Mouse (Mus musculus): ENCODE results near the gene Metap2. TPM values are rescaled to one million over a fixed set of nuclear protein-coding genes. Genes with fewer than 3 reads are reported as not detected.

Metap2 gene
- total and polyA plus RNA-seq, 2 experiments from 2014 or later: 50.6 to 168 TPM

- WGBS: 96% methylated on average over 4 of the region's 4 CpGs
- Histone ChIP-seq H3K27ac (ENCODE audit: low read depth, low read length) (no peak overlapping the region), H3K9ac (replicated peaks; ENCODE audit: low read length, poor library complexity, severe bottlenecking) (no peak overlapping the region), H3K4me2 (ENCODE audit: low read depth, low read length, poor library complexity, severe bottlenecking) (no peak overlapping the region), H3K4me3 (ENCODE audit: low read depth, low read length) (no peak overlapping the region), H3K4me1 (ENCODE audit: insufficient read depth, low read length) (peaks cover 3% of the 10 kb centered on the region; the same call in 1 of the 2 replicates), H3K9me3 (ENCODE audit: low read length) (no peaks in the 10 kb centered on the region), H3K36me3 (ENCODE audit: insufficient read depth, low read length) (no peaks in the 10 kb centered on the region), H3K27me3 (ENCODE audit: insufficient read depth, low read length) (no peaks in the 10 kb centered on the region)
- DNase-seq (ENCODE audit: low spot score) (no peak), ATAC-seq (ENCODE audit: low FRiP score) (no peak)
- TF ChIP-seq CTCF (IDR thresholded peaks at IDR 0.05): no peak
These were observed 4.3 kb downstream of the Metap2 start for GRCm38 (mm10) chr10:93892551-93892950.

- Histone ChIP-seq H3K4me2 (ENCODE audit: low read depth, low read length, poor library complexity, severe bottlenecking) (no peak overlapping the region), H3K4me1 (ENCODE audit: insufficient read depth, low read length) (peaks cover 3% of the 10 kb centered on the region; the same call in 1 of the 2 replicates), H3K4me3 (ENCODE audit: low read depth, low read length) (no peak overlapping the region), H3K9me3 (ENCODE audit: low read length) (no peaks in the 10 kb centered on the region), H3K9ac (replicated peaks; ENCODE audit: low read length, poor library complexity, severe bottlenecking) (no peak overlapping the region), H3K36me3 (ENCODE audit: insufficient read depth, low read length) (no peaks in the 10 kb centered on the region; the same call in none of the 2 replicates), H3K27me3 (ENCODE audit: insufficient read depth, low read length) (no peaks in the 10 kb centered on the region), H3K27ac (ENCODE audit: low read depth, low read length) (no peak overlapping the region)
- ATAC-seq (ENCODE audit: low FRiP score) (no peak), DNase-seq (ENCODE audit: low spot score) (no peak)
- 94% methylated on average over 1 of the region's 1 CpGs for WGBS
- TF ChIP-seq CTCF (IDR thresholded peaks at IDR 0.05): no peak
These were observed 5.9 kb downstream of the Metap2 start for GRCm38 (mm10) chr10:93891031-93891430.

DNA sequence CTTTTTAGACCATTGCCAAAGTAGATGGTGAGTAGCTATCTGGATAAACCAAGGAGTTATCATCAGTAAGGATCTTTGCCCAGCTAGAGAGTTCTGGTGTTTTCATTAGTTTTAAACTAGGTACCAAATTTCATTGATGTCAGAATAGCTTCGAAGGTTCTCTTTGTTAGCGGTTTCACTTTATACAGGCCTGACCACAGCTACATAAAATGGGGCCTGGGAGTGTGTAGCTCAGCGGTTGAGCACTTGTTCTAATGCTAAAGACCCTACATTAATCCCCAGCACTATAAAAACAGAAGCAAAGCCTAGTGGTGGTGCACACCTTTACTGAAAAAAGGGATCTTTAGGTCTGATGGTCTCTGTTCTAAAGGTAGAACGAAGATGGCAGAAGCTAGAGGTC is 6.3 kb downstream of the Metap2 start:
- DNase-seq (ENCODE audit: low spot score) (no peak), ATAC-seq (ENCODE audit: low FRiP score) (no peak)
- Histone ChIP-seq H3K9ac (replicated peaks; ENCODE audit: low read length, poor library complexity, severe bottlenecking) (peak overlapping the region; percentile 92; the same call in 1 of the 2 replicates), H3K4me1 (ENCODE audit: insufficient read depth, low read length) (peaks cover 3% of the 10 kb centered on the region; the same call in 1 of the 2 replicates), H3K4me2 (ENCODE audit: low read depth, low read length, poor library complexity, severe bottlenecking) (peak overlapping the region; percentile 80), H3K9me3 (ENCODE audit: low read length) (no peaks in the 10 kb centered on the region), H3K36me3 (ENCODE audit: insufficient read depth, low read length) (no peaks in the 10 kb centered on the region; the same call in none of the 2 replicates), H3K27me3 (ENCODE audit: insufficient read depth, low read length) (no peaks in the 10 kb centered on the region), H3K27ac (ENCODE audit: low read depth, low read length) (no peak overlapping the region), H3K4me3 (ENCODE audit: low read depth, low read length) (peak overlapping the region; percentile 94; the same call in 1 of the 2 replicates)
- WGBS: 63% methylated on average over 4 of the region's 4 CpGs
- TF ChIP-seq CTCF (IDR thresholded peaks at IDR 0.05): no peak

GRCm38 (mm10) chr10:93889976-93890375 is 6.9 kb downstream of the Metap2 start:
- TF ChIP-seq CTCF (IDR thresholded peaks at IDR 0.05): no peak
- H3K4me2 ChIP-seq (ENCODE audit: low read depth, low read length, poor library complexity, severe bottlenecking): peak overlapping the region; percentile 80
- H3K4me1 ChIP-seq (ENCODE audit: insufficient read depth, low read length): peaks cover 3% of the 10 kb centered on the region; the same call in 1 of the 2 replicates
- no peaks in the 10 kb centered on the region for H3K27me3 ChIP-seq (ENCODE audit: insufficient read depth, low read length)
- peak overlapping the region; percentile 93 for H3K27ac ChIP-seq (ENCODE audit: low read depth, low read length)
- 0 out of 2 replicates have a peak, but pooled peaks have one; percentile 7 for ATAC-seq (ENCODE audit: low FRiP score)
- H3K36me3 ChIP-seq (ENCODE audit: insufficient read depth, low read length): no peaks in the 10 kb centered on the region; the same call in none of the 2 replicates
- DNase-seq (ENCODE audit: low spot score): no peak
- H3K4me3 ChIP-seq (ENCODE audit: low read depth, low read length): peak overlapping the region; percentile 94
- under 1% methylated on average over 22 of the region's 22 CpGs for WGBS
- peak overlapping the region; percentile 92 for H3K9ac ChIP-seq (replicated peaks; ENCODE audit: low read length, poor library complexity, severe bottlenecking)
- H3K9me3 ChIP-seq (ENCODE audit: low read length): no peaks in the 10 kb centered on the region

GRCm38 (mm10) chr10:93889579-93889950 is 7.3 kb downstream of the Metap2 start:
- 0% methylated on average over 21 of the region's 30 CpGs for WGBS
- no peak for TF ChIP-seq CTCF (IDR thresholded peaks at IDR 0.05)
- peak; percentile 97 for ATAC-seq (ENCODE audit: low FRiP score)

GRCm38 (mm10) chr10:93888935-93889578 is 7.8 kb downstream of the Metap2 start:
- peak overlapping the region; percentile 92 for H3K9ac ChIP-seq (replicated peaks; ENCODE audit: low read length, poor library complexity, severe bottlenecking)
- peak overlapping the region; percentile 94 for H3K4me3 ChIP-seq (ENCODE audit: low read depth, low read length)
- ATAC-seq (ENCODE audit: low FRiP score) (peak; percentile 73), DNase-seq (ENCODE audit: low spot score) (peak; percentile 52)
- no peaks in the 10 kb centered on the region; the same call in none of the 2 replicates for H3K36me3 ChIP-seq (ENCODE audit: insufficient read depth, low read length)
- peaks cover 3% of the 10 kb centered on the region; the same call in 1 of the 2 replicates for H3K4me1 ChIP-seq (ENCODE audit: insufficient read depth, low read length)
- H3K27ac ChIP-seq (ENCODE audit: low read depth, low read length): peak overlapping the region; percentile 93
- WGBS: under 1% methylated on average over 37 of the region's 38 CpGs
- H3K9me3 ChIP-seq (ENCODE audit: low read length): no peaks in the 10 kb centered on the region
- TF ChIP-seq CTCF (IDR thresholded peaks at IDR 0.05): peak; percentile 16; the same call in 1 of the 2 replicates
- H3K4me2 ChIP-seq (ENCODE audit: low read depth, low read length, poor library complexity, severe bottlenecking): peak overlapping the region; percentile 80
- H3K27me3 ChIP-seq (ENCODE audit: insufficient read depth, low read length): no peaks in the 10 kb centered on the region

More at GRCm38 (mm10) chr10:93889579-93889950, 7.3 kb downstream of the Metap2 start:
- peak; percentile 95 for DNase-seq (ENCODE audit: low spot score)
- Histone ChIP-seq H3K4me1 (ENCODE audit: insufficient read depth, low read length) (peaks cover 3% of the 10 kb centered on the region; the same call in 1 of the 2 replicates), H3K9me3 (ENCODE audit: low read length) (no peaks in the 10 kb centered on the region), H3K4me3 (ENCODE audit: low read depth, low read length) (peak overlapping the region; percentile 94), H3K27ac (ENCODE audit: low read depth, low read length) (peak overlapping the region; percentile 93), H3K9ac (replicated peaks; ENCODE audit: low read length, poor library complexity, severe bottlenecking) (peak overlapping the region; percentile 92), H3K36me3 (ENCODE audit: insufficient read depth, low read length) (no peaks in the 10 kb centered on the region; the same call in none of the 2 replicates), H3K4me2 (ENCODE audit: low read depth, low read length, poor library complexity, severe bottlenecking) (peak overlapping the region; percentile 80), H3K27me3 (ENCODE audit: insufficient read depth, low read length) (no peaks in the 10 kb centered on the region)
